Mouse (Mus musculus) left cerebral cortex, postnatal 25 days (tissue): ENCODE measurements around the gene Fbn1. TPM values are rescaled to one million over a fixed set of nuclear protein-coding genes. Genes with fewer than 3 reads are reported as not detected.
A peak's percentile ranks its signal among the peaks of the same experiment; 100 is the strongest.

Experiments used
- DNase-seq, 2 experiments: peaks; one replicate each; pipeline ENCODE4 v3.0.0; 2022; ENCODE audit warnings: low spot score in 2 of 2, mixed read lengths in 1 of 2
- intact Hi-C: fragments of 180-260 bp; cut with DNase I; formaldehyde crosslinking; loops from one replicate; pipeline ENCODE4 v1.15.1; 2025
- total RNA-seq, 2 experiments: library from RNA; stranded (reverse); gene quantifications; 2 replicates each; pipeline ENCODE4 v1.2.3; 2021

Gene Fbn1
- total RNA-seq, 2 experiments from 2014 or later: 4.7 to 5.4 TPM

DNA sequence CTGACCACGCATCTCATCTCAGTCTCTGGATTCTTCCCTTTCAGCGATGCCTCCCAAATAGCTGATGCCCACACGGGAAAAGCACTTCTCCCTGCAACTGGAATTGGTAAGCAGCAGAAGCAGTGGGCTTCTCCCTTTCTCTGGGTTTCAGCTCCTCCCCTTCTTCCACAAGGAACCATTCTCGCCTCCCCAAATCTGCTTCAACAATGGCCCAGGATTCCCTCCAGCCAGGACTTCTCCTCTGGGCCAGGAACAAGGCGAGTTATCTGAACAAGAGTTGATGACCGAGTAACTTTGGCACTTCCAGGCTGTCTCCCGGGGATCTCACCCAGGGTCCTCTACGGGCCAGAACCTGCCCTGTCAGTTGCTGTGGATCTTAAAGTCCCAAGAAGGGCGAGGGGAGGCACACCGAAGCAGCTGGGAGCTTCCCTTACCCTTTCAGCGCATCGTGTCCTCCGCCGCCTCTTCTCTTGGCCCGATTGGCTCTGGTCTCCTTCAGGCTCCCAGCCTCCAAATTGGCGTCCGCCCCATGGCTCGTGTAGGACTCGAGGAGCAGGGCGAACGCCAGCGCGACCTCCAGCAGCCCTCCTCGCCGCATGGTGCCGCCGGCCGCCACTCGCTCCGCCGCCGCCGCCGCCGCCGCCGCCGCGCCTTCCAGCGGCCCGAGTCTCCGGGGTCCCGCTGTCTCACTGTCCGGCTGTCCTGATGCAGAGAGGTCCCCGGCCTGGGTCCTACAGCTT lies 2.6 kb downstream of the Fbn1 start, which contains the start of gene Gm9913:
TSS of gene Gm9913 (plus strand) at position 84 of the 740 bp plus-strand sequence.
- peak; percentile 22 to 31 for DNase-seq
- intact Hi-C loops: no loop called here

DNA sequence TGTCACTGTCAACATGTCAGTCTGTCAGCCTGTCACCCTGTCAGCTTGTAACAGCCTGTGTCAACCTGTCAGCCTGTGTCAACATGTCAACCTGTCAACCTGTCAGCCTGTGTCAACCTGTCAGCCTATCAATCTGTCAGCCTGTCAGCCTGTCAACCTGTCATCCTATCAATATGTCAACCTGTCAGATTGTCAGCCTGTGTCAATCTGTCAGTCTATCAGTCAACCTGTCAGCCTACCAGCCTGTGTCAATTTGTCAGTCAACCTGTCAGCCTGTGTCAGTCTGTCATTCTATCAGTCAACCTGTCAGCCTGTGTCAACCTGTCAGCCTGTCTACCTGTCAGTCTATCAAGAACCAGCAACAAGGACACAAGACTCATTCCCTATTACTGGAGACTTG lies 6.3 kb downstream of the Fbn1 start:
- intact Hi-C loops: no loop called here
- no peak for DNase-seq

DNA sequence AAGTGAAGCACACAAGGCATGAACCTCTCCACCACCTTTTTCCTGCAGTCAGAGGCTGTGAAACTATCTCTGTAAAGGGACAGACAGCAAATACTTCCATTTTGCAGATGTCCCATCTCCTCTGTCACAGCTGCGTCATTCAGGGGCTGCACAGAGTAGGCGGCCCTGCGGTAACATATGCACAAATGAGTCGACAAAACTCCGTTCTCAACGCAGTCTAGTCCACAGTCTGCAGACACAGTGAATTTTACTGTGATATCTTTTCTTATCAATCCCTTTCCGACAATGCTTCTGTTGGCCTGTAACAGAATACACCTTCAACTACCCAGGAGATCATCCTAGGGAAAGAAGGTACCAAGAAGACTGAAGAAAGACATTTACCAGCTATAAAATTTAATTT lies 9.6 kb downstream of the Fbn1 start:
- intact Hi-C loops: no loop called here
- DNase-seq: no peak

DNA sequence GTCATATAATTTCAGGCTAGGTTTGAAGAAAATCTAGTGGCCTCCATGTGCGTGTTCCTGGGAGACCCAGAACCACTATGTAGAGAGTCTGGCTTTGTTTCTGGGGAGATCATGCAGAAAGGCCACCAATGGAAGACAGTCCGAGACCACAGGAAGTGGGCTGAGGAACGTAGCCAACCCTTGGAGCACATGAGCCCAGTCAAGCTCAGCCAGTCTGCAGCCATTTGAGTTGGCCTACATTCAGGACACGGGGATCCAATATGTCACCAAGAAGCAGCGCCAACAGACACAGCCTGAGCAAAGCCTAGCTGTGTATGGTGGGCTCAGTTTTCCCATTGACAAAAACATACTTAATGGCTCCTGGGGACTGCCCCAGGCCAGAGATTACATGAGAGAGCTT lies 11.1 kb downstream of the Fbn1 start:
- intact Hi-C loops: no loop called here
- no peak for DNase-seq

DNA sequence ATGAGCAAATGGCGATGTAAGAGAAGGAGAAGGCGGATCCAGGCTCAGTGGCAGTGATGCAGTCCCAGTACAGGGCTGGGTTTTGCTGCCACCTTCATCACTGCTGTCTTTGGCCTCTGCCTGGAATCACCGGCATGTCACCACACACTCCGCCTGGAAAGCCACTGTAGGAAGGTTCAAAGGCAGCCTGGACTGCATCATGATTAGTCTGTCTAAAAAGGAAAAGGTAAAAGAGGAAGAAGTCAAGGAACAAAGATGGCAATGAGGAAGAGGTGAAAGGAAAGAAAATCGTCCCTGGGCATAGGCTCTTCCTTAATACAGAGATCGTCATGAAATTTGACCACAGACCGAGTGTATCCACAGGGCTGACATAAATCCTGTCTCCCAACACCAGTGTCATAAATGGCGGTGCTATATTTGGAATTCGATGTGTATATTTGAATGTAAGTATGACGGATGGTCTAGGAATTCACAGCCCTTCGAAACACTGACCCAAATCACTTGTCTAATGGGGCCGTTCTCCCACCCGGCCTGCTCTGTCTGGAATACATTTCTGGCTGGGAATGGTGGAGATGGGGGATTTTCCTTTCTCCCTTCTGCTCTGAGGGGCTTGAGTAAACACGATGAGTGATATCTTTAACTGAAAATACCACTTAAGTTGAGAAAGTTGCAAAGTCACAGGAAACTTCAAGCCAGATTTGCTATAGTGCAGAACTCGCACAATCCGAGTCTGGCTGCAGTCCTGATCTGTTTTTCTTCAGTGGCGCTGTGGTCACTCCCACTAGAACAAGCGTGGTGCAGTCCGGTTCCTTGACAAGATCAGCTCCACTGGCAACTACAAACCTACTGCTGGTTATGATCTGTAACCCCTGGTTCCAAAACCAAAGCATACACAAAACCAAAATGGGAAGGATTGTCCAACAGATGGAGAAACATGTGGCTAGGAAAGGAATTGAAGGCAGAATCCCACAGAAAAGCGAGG lies 12.7 kb downstream of the Fbn1 start:
- DNase-seq: no peak
- intact Hi-C loops: no loop called here

DNA sequence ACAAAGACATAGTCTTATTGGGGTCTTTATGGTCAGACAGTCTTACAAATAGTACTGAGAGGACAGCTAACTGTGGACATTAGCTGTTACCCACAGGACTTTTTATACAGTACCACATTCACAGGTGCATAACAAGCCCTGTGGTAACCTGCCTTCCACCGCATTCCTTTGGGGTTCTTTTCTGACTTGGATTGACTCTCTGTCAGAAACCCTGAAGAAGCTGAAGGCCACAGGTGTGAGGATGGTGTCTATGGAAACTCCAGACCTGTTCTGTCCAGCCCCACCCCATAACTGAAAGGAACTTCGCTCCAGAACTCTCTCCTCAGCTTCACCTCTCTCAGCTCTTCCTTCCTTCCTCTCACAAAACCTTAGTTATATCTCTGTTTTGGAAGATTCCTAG lies 13.5 kb downstream of the Fbn1 start:
- no peak for DNase-seq
- intact Hi-C loops: no loop called here

DNA sequence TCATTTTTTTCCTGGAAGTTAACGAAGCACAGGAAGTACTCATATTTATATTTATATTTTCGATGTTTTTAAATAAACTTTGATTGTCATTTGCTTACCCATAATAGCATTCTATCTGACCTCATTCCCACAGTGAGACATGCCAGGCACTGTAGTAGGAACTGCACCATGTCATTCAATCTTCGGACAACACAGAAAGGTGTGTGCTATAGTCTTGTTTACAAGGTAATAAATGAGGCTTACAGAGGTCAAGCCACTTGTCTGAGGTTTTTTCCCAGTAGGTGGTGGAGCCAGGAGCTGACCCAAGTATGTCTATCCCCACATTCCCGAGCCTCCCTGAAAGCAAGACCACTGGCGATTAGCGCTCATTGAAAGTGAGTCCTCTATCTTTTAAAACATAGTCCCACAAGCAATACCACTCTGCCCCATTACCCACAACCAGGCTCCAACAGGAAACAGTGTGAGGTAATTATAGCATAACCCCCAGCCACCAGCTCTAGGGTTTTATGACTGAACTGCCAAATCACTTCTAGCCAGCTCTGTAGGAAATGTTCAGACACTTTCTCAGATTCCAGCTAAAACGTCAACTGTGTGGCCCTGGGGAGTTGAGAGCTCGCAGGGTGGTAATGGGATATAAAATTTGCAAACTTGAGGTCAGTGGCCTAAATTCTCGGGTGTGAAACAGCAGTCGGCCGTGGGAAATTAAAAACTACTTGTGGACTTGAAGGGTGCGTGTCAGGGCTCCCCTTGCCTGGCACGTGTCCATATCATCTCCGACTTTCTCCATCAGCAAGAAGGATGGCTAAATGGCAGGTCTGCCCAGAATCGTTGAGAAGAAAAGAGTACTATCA lies 15.5 kb downstream of the Fbn1 start:
- no peak for DNase-seq
- intact Hi-C loops: no loop called here

DNA sequence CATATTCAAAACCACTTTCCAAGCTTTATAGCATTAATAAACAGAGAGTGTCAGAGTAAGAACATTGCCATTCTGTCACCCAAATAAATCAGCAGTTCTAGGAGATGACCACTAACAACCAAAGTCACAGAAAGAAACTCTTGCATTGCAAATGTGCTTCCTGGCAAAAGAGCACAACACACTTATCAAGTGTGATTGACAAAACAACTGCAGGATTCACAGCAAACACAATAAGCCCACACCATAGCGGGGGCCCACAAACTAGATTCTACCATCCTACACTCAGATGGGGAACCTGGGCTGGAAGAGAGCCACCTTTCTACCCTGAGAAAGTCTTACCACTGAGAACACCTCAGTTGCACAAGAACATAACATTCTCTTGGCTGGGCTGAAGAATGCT lies 17.8 kb downstream of the Fbn1 start:
- intact Hi-C loops: no loop called here
- DNase-seq: no peak

DNA sequence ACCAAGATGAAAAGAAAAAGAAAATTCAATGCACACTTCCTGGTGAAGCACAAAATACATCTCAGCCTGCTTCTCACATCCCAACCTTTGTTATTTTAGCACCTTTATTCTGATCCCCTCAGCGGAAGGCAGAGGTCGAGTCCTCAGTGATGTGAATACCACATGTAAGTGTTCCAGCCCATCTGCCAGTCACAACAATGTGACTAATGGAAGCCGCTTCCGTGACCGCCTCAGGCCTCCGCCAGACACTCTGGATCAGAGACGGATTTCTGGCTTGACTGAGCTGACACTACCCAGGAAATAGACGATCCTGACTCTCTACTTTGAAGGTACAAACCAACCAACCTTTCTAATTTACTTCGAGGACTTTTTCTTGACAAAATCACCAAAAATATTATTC lies 22.9 kb downstream of the Fbn1 start:
- intact Hi-C loops: no loop called here
- no peak for DNase-seq

DNA sequence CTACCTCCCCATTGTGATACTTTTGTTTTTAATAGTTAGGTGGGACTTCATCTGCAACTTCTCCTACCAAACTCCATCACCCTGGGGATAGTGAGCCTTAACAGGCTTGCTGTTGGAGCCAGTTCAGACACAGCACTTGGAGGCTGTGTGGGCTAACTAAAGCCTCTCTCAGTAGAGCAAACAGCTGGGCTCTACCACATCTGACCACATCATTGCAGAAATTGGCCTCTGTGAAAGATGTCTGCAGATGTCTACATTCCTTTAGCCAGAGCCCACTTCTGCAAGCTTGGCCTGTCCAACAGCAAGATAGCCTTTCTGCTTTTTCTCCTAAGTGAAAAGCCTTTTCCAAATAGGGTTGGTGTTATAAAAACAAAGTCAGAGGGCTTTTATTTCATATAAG lies 23.6 kb downstream of the Fbn1 start:
- no peak for DNase-seq
- intact Hi-C loops: no loop called here

DNA sequence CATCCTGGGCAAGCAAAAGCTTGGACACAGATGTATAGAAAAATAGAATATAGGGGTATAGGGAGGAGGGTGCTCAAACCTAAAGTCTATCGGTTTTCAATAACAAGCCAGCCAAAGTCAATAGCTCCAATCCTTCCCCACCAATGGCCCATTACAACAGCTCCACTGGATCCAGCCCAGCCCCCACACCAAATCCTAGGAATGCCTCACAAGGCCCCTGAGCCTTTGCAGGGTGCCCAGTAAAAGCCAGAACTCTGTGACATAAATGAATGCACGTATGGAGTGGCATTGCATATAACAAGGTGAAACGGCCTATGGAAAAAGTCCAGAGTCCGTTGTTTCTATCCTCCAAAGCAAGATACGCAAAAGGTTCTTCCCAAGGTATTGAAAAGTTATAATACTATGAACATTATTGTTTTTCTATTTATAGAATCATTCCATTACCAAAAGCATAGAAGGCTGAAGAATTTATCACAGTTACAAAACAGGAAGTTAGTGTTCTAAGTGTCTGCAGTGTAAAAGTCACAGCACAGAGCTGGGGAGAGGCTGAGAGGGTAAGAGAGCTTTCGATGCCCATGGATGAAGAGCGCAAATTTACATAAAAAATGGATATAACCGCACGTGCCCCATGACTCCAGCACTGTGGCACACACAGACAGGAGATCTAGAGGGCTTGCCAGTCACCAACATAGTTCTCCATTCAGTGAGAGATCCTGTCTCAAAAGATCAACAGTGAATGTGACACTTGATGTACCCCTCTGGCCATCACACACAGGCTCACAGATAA lies 26.1 kb downstream of the Fbn1 start:
- DNase-seq: no peak
- intact Hi-C loops: loop anchor here (1.0 kb wide), 1 partner anchor 176 kb away; no protein-coding TSS in a partner anchor

DNA sequence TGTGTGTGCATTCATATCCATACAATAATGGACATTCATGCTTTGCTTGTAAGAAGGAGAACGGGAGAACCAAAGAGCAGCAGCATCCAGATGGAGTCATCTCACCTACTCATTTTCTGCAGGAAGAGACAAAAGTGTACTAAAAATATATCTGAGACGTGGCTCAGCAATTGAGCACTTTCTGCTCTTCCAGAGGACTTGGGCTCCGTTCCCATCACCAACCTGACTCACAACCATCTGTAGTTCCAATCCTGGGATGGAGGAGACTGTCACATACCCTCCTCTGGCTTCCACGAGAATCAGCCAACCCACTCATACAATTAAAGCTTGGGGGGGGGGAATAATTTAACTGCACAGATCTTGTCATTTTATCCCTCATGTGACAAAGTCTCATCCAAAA lies 26.7 kb downstream of the Fbn1 start:
- peak; percentile 49 to 95 for DNase-seq
- intact Hi-C loops: loop anchor here (1.0 kb wide), 1 partner anchor 176 kb away; no protein-coding TSS in a partner anchor

DNA sequence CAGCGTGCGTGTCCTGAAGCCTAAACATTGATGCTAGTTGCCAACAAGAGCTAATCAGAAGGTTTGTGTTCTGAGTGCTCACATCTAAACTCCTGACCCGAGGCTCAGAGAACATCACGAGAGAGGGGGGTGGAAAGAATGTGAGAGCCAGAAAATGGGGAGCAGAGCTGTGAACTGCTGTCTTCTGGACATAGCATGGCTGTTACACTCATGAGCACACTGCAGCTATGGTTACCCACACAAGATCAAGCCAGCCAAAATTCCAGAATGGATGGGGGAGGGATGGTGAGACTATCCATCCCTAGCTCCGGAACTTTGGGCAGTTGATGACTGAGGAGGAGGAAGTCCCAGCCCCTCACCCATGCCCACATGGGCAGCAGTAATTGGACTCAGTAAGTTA lies 27.7 kb downstream of the Fbn1 start:
- DNase-seq: no peak
- intact Hi-C loops: no loop called here

DNA sequence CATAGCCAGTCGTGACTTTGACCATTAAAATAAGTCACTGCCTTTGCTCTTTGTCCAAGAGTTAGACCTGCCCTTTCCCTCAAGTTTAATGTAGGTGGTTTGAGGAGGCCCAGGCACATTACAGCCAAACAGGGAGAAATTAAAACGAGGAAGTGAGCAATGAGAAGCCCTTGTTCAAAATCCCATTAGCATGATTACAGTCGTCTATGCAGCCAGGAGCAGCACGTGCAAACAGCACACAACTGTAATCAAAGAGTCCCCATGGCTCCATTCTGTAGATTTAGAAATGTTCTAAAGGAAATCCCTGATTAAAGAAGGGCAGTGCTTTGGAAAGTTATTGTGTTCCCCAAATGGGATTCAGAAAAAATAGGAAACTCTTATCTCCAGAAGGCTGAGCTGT lies 29.1 kb downstream of the Fbn1 start:
- intact Hi-C loops: no loop called here
- DNase-seq: no peak

DNA sequence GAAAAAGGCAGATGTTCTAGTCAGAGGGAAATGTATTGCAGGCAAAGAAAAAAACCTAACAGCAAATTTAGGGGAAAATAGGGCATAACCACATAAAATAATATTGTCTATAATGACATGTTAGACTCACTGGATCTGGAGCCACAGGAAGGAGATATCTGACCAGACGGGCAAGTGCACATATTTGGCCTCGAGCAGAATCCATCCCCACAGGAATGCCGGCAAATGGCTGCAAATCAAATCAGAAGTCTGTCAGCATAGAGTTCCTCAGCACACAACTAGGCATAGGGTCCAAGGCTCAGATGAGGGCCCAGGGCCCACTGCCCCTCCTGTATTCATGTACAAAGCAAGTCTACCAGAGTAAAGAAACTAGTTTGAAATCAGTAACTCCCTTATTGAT lies 30.4 kb downstream of the Fbn1 start:
- intact Hi-C loops: no loop called here
- no peak for DNase-seq

DNA sequence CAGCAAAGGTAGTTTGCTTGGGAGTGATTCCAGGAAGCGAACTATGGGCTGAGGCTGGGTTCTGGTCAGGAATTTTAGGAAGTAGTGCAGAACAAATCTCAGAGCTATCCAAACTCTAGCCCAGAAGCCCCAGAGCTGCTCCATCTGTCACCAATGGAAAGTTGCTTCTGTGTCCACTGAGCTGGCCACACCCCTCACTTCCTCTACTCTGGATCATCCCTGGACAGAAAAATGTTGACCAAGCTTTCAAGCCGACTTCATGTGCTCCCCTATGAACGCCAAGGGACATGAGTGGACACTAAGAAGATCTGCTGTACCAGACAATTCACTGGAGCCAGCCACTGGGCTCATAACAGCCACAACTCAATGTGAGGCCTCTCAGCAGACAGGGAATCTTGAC lies 31.6 kb downstream of the Fbn1 start:
- no peak for DNase-seq
- intact Hi-C loops: no loop called here

DNA sequence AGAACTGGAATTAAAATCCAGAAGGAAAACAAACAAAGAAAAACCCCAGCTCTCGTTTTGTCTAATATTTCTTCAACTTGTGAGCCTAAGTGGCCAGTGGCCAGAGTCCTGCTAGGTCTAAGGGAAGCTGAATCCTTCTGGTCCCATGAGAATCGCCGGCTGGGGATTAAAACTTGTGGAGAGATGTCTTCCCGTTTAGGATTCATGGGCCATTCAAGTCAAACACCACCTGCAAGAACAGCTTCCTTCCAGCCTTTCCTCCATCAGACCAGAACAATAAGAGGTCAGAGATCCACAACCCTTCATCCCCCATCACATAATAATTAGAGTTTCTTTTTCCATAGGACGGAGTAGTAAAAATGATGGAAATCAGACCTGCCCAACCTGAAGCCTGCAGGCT lies 33.1 kb downstream of the Fbn1 start:
- intact Hi-C loops: no loop called here
- DNase-seq: no peak

DNA sequence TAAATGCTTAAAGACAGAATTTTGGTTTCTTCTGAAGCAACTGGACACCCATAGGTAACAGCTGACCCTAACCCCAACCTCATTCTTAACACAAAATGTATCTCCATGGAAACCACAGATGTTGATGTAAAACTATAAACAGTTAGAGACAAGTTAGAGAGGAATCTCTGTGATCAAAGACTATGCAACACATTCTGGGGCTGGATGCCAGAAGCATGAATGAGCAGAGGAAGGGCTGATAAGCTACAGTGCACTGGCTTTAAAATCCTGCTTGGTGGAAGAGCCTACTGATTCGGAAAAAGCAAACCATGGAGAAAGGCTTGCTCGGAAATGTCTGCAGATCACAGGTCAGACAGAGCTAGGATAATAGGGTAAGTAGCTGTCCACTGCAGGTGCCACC lies 34.6 kb downstream of the Fbn1 start:
- no peak for DNase-seq
- intact Hi-C loops: no loop called here

DNA sequence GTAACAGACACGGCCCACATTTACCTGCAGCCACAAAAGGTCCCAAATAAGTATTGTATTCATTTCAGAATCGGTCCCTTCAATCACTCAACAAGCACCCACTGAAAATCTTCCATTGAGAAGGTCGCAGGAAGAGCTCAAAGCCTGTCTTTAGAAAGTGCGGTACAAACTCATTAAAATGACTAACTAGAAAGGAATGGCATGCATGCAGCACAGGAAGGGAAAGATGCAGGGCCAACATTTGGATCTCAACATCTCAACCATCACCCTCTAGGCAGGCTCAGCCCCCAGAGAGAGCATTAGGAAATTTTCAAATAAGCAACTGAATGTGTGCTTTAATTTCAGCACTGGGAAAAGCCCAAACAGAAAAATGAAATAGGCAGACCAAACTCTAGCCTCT lies 36.1 kb downstream of the Fbn1 start:
- intact Hi-C loops: no loop called here
- no peak for DNase-seq
